Mouse (Mus musculus) lung, embryonic 16.5 days (tissue): ENCODE measurements around the gene Foxg1. TPM values are rescaled to one million over a fixed set of nuclear protein-coding genes. Genes with fewer than 3 reads are reported as not detected.

ENCODE experiments used
- ATAC-seq: fragments of 200-750 bp; cut with Nextera tagmentation; 2 replicates; pipeline ENCODE4 v1.8.0; 2017; ENCODE audit warnings: low read depth, mild to moderate bottlenecking, moderate library complexity
- H3K27ac ChIP-seq: fragments of 300-500 bp; sonication (generic); 2 replicates; pipeline ENCODE4 v1.5.1; 2014; ENCODE audit warnings: mild to moderate bottlenecking, control low read depth, low read length
- H3K27me3 ChIP-seq: fragments of 300-500 bp; sonication (generic); 2 replicates; pipeline ENCODE4 v1.6.1; 2014; ENCODE audit warnings: low read depth, low read length, mixed read lengths; ENCODE audit not compliant: control insufficient read depth, insufficient read depth
- H3K36me3 ChIP-seq: fragments of 300-500 bp; sonication (generic); 2 replicates; pipeline ENCODE4 v1.6.1; 2014; ENCODE audit warnings: low read length; ENCODE audit not compliant: control insufficient read depth, insufficient read depth
- H3K4me1 ChIP-seq: fragments of 300-500 bp; sonication (generic); replicated peaks from 2 replicates; pipeline ENCODE4 v1.6.1; 2014; ENCODE audit warnings: low read length, mixed read lengths; ENCODE audit not compliant: control insufficient read depth, insufficient read depth
- H3K4me2 ChIP-seq: fragments of 300-500 bp; sonication (generic); 2 replicates; pipeline ENCODE4 v1.6.1; 2014; ENCODE audit warnings: low read depth, low read length, control low read depth
- H3K4me3 ChIP-seq: fragments of 300-500 bp; sonication (generic); 2 replicates; pipeline ENCODE4 v1.5.1; 2014; ENCODE audit warnings: mild to moderate bottlenecking, low read length, control low read depth
- H3K9ac ChIP-seq: fragments of 300-500 bp; sonication (generic); 2 replicates; pipeline ENCODE4 v1.6.1; 2014; ENCODE audit warnings: low read length, control low read depth
- H3K9me3 ChIP-seq: fragments of 300-500 bp; sonication (generic); 2 replicates; pipeline ENCODE4 v1.6.1; 2016; ENCODE audit warnings: low read length; ENCODE audit not compliant: control insufficient read depth
- WGBS: fragments of 180-500 bp; shearing (Covaris S2); extraction: QIAGEN DNeasy Blood & Tissue Kit; methylation state at CpG from one replicate; pipeline ENCODE4 v1.1.7; 2014; 5-methylcytosine and 5-hydroxymethylcytosine counted together
- polyA plus RNA-seq: library from polyadenylated mRNA; unstranded; fragments of >200 nt; fragmentation: Nextera tagmentation; extraction: Ambion mirVana; gene quantifications from 2 replicates; pipeline ENCODE4 v1.2.1, GENCODE M21; 2015

Gene Foxg1
- polyA plus RNA-seq, 1 experiment from 2014 or later: 0.15 TPM

- Histone ChIP-seq H3K27ac (no peak overlapping the region), H3K36me3 (no peaks in the 10 kb centered on the region), H3K4me3 (peak overlapping the region; percentile 11), H3K4me2 (no peak overlapping the region), H3K9me3 (no peaks in the 10 kb centered on the region), H3K4me1 (no peaks in the 10 kb centered on the region), H3K9ac (no peak overlapping the region), H3K27me3 (peaks cover 56% of the 10 kb centered on the region)
- ATAC-seq: peak; percentile 88
- WGBS: under 1% methylated on average over 42 of the region's 42 CpGs
Measured at GRCm38 (mm10) chr12:49391305-49392040, 9.0 kb downstream of the Foxg1 start.

GRCm38 (mm10) chr12:49392041-49392390, 9.6 kb downstream of the Foxg1 start:
- no peak for ATAC-seq
- Histone ChIP-seq H3K4me2 (no peak overlapping the region), H3K4me3 (peak overlapping the region; percentile 11; the same call in 1 of the 2 replicates), H3K9me3 (no peaks in the 10 kb centered on the region), H3K27ac (no peak overlapping the region), H3K9ac (no peak overlapping the region), H3K4me1 (no peaks in the 10 kb centered on the region), H3K27me3 (peaks cover 58% of the 10 kb centered on the region), H3K36me3 (no peaks in the 10 kb centered on the region)
- 2% methylated on average over 10 of the region's 10 CpGs for WGBS

GRCm38 (mm10) chr12:49392876-49393275, 10.4 kb downstream of the Foxg1 start:
- WGBS: 7% methylated on average over 5 of the region's 5 CpGs
- peaks cover 62% of the 10 kb centered on the region for H3K27me3 ChIP-seq
- no peak overlapping the region for H3K27ac ChIP-seq
- no peaks in the 10 kb centered on the region for H3K36me3 ChIP-seq
- H3K4me1 ChIP-seq: no peaks in the 10 kb centered on the region
- no peak overlapping the region for H3K4me3 ChIP-seq
- H3K9me3 ChIP-seq: no peaks in the 10 kb centered on the region
- ATAC-seq: no peak
- H3K9ac ChIP-seq: no peak overlapping the region
- no peak overlapping the region for H3K4me2 ChIP-seq

GRCm38 (mm10) chr12:49393639-49394038, 11.2 kb downstream of the Foxg1 start:
- H3K27me3 ChIP-seq: peaks cover 63% of the 10 kb centered on the region
- no peak overlapping the region for H3K4me3 ChIP-seq
- H3K4me1 ChIP-seq: no peaks in the 10 kb centered on the region
- H3K27ac ChIP-seq: no peak overlapping the region
- no peaks in the 10 kb centered on the region for H3K9me3 ChIP-seq
- no peak overlapping the region for H3K9ac ChIP-seq
- 16% methylated on average over 3 of the region's 3 CpGs for WGBS
- no peak overlapping the region for H3K4me2 ChIP-seq
- no peak for ATAC-seq
- no peaks in the 10 kb centered on the region for H3K36me3 ChIP-seq

- no peak overlapping the region for H3K4me2 ChIP-seq
- 3% methylated on average over 1 of the region's 1 CpGs for WGBS
Measured at GRCm38 (mm10) chr12:49394181-49394580, 11.7 kb downstream of the Foxg1 start.

GRCm38 (mm10) chr12:49394836-49395235, 12.4 kb downstream of the Foxg1 start:
- Histone ChIP-seq H3K36me3 (no peaks in the 10 kb centered on the region), H3K4me1 (no peaks in the 10 kb centered on the region), H3K27ac (no peak overlapping the region), H3K9me3 (no peaks in the 10 kb centered on the region), H3K4me2 (no peak overlapping the region), H3K9ac (no peak overlapping the region), H3K4me3 (no peak overlapping the region), H3K27me3 (peaks cover 64% of the 10 kb centered on the region)
- WGBS: 3% methylated on average over 17 of the region's 17 CpGs
- ATAC-seq: no peak

More at GRCm38 (mm10) chr12:49394181-49394580, 11.7 kb downstream of the Foxg1 start:
- H3K4me3 ChIP-seq: no peak overlapping the region
- H3K27me3 ChIP-seq: peaks cover 66% of the 10 kb centered on the region
- H3K27ac ChIP-seq: no peak overlapping the region
- no peak for ATAC-seq
- no peak overlapping the region for H3K9ac ChIP-seq
- no peaks in the 10 kb centered on the region for H3K36me3 ChIP-seq
- H3K4me1 ChIP-seq: no peaks in the 10 kb centered on the region
- H3K9me3 ChIP-seq: no peaks in the 10 kb centered on the region

GRCm38 (mm10) chr12:49395969-49396368, 13.5 kb downstream of the Foxg1 start:
- H3K4me2 ChIP-seq: no peak overlapping the region
- no peaks in the 10 kb centered on the region for H3K9me3 ChIP-seq
- H3K9ac ChIP-seq: no peak overlapping the region
- H3K27ac ChIP-seq: no peak overlapping the region
- H3K4me1 ChIP-seq: peaks cover 2% of the 10 kb centered on the region
- H3K4me3 ChIP-seq: no peak overlapping the region
- 18% methylated on average over 2 of the region's 2 CpGs for WGBS
- no peak for ATAC-seq
- H3K27me3 ChIP-seq: peaks cover 66% of the 10 kb centered on the region
- H3K36me3 ChIP-seq: no peaks in the 10 kb centered on the region

GRCm38 (mm10) chr12:49396776-49397175, 14.3 kb downstream of the Foxg1 start:
- 35% methylated on average over 1 of the region's 1 CpGs for WGBS
- H3K4me2 ChIP-seq: no peak overlapping the region
- H3K9ac ChIP-seq: no peak overlapping the region
- peaks cover 66% of the 10 kb centered on the region for H3K27me3 ChIP-seq
- ATAC-seq: no peak
- no peak overlapping the region for H3K4me3 ChIP-seq
- H3K27ac ChIP-seq: no peak overlapping the region
- H3K9me3 ChIP-seq: no peaks in the 10 kb centered on the region
- H3K4me1 ChIP-seq: peaks cover 10% of the 10 kb centered on the region
- H3K36me3 ChIP-seq: no peaks in the 10 kb centered on the region

DNA sequence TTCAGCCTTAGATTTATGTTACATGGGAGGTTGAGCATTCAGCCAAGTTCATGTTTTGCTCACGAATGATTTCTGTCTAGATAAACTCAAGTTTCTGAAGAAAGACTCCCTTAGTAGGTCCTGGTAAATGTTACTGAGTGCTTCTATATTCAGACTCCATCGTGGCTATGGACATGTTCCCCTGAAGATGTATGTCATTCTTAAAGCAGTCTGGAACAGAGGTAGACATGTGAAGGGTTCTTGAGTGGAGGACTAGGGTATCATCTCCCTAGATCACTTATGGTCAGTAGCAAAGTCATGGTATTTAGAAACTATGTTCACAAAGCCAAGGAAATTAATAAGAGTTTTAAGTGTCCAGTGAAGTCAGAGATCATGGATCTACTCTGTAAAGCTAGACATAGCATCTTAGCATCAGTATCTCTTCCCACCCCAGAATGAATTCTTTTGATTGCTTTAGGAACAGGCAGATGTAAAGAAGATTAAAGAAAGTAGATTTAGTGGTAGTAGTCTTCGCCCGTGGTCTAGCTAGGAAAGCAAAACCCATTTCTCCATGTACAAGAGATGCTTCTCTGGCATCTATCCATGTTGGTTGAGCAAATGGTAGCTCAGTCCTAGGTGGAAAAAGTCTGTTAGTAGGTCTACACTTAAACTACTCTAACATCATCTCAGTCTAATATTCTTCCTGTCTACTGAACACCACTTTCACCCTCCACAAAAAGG, 15.1 kb downstream of the Foxg1 start:
- H3K4me3 ChIP-seq: no peak overlapping the region

More for the DNA sequence above, 15.1 kb downstream of the Foxg1 start:
- no peaks in the 10 kb centered on the region for H3K36me3 ChIP-seq
- no peak overlapping the region for H3K27ac ChIP-seq
- no peak overlapping the region for H3K4me2 ChIP-seq
- H3K9ac ChIP-seq: no peak overlapping the region
- no peaks in the 10 kb centered on the region for H3K9me3 ChIP-seq
- WGBS: 23% methylated on average over 4 of the region's 4 CpGs
- H3K27me3 ChIP-seq: peaks cover 61% of the 10 kb centered on the region
- peaks cover 10% of the 10 kb centered on the region for H3K4me1 ChIP-seq
- no peak for ATAC-seq
